Mouse (Mus musculus) forebrain, embryonic 14.5 days (tissue): Measurements from ENCODE around the gene Slc7a15. TPM values are rescaled to one million over a fixed set of nuclear protein-coding genes. Genes with fewer than 3 reads are reported as not detected.
"Not testable (repeated sequence)": the region's sequence is repeated elsewhere in the genome, so short reads cannot be mapped to it uniquely, and the experiment has no call there.

Experiments
- ATAC-seq: fragments of 200-750 bp; cut with Nextera tagmentation; 2 replicates; pipeline ENCODE4 v1.8.0; 2017; ENCODE audit warnings: mild to moderate bottlenecking, moderate library complexity
- DNase-seq: peaks from one replicate; pipeline ENCODE4 v3.0.0-alpha.2; 2015; ENCODE audit warnings: low spot score
- H3K27ac ChIP-seq: fragments of 300-500 bp; sonication (generic); 2 replicates; pipeline ENCODE4 v1.5.1; 2014; ENCODE audit warnings: low read depth, mild to moderate bottlenecking, control low read depth, low read length, moderate library complexity
- H3K27me3 ChIP-seq: fragments of 300-500 bp; sonication (generic); replicated peaks from 2 replicates; pipeline ENCODE4 v1.6.1; 2014; ENCODE audit warnings: low read length, control low read depth, mixed read lengths; ENCODE audit not compliant: control insufficient read depth, insufficient read depth
- H3K36me3 ChIP-seq: fragments of 300-500 bp; sonication (generic); 2 replicates; pipeline ENCODE4 v1.6.1; 2014; ENCODE audit warnings: low read length, control low read depth; ENCODE audit not compliant: control insufficient read depth, insufficient read depth
- H3K4me1 ChIP-seq: fragments of 300-500 bp; sonication (generic); 2 replicates; pipeline ENCODE4 v1.6.1; 2014; ENCODE audit warnings: antibody characterized with exemption, low read length, control low read depth; ENCODE audit not compliant: control insufficient read depth, insufficient read depth
- H3K4me2 ChIP-seq: fragments of 300-500 bp; sonication (generic); 2 replicates; pipeline ENCODE4 v1.6.1; 2014; ENCODE audit warnings: mild to moderate bottlenecking, control low read depth, low read length
- H3K4me3 ChIP-seq: fragments of 300-500 bp; sonication (generic); 2 replicates; pipeline ENCODE4 v1.5.1; 2014; ENCODE audit warnings: low read depth, low read length, control low read depth
- H3K9ac ChIP-seq: fragments of 300-500 bp; sonication (generic); 2 replicates; pipeline ENCODE4 v1.6.1; 2014; ENCODE audit warnings: mild to moderate bottlenecking, low read length, control low read depth, moderate library complexity
- H3K9me3 ChIP-seq: fragments of 300-500 bp; sonication (generic); replicated peaks from 2 replicates; pipeline ENCODE4 v1.6.1; 2016; ENCODE audit warnings: low read length, control low read depth, mixed read lengths; ENCODE audit not compliant: control insufficient read depth
- WGBS: fragments of 180-500 bp; shearing (Covaris S2); extraction: QIAGEN DNeasy Blood & Tissue Kit; methylation state at CpG from one replicate; pipeline ENCODE4 v1.1.7; 2014; 5-methylcytosine and 5-hydroxymethylcytosine counted together
- polyA plus RNA-seq: library from polyadenylated mRNA; unstranded; fragments of >200 nt; fragmentation: Nextera tagmentation; extraction: Ambion mirVana; gene quantifications from 2 replicates; pipeline ENCODE4 v1.2.1, GENCODE M21; 2014

The Slc7a15 gene
- polyA plus RNA-seq, 1 experiment from 2014 or later, result not detected

GRCm38 (mm10) chr12:8632737-8633365, 34.0 kb upstream of the Slc7a15 start:
- Histone ChIP-seq H3K4me1 (no peaks in the 10 kb centered on the region), H3K4me3 (no peak overlapping the region), H3K27me3 (no peaks in the 10 kb centered on the region), H3K9ac (no peak overlapping the region), H3K4me2 (no peak overlapping the region), H3K27ac (no peak overlapping the region), H3K9me3 (no peaks in the 10 kb centered on the region), H3K36me3 (no peaks in the 10 kb centered on the region)
- DNase-seq (no peak), ATAC-seq (no peak)
- WGBS, result 85% methylated on average over 2 of the region's 2 CpGs

DNA sequence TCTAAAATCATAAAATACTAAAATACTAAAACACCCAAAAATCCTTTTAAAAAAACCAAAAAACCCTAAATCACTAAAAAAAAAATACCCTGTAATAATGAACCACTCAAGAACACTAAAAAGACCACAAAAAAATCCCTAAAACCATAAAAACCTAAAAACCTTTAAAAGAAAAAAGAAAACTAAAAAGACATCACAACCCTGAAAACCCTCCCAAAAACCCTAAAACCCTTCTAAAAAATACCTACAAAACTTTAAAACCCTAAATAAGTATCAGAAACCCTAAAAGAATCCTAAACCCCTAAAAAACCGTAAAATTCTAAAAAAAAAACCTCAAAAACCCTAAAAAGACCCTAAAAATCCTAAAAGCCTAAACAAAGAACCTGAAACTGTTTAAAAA, 32.8 kb upstream of the Slc7a15 start:
- Histone ChIP-seq H3K27me3 (no peaks in the 10 kb centered on the region), H3K27ac (no peak overlapping the region), H3K36me3 (no peaks in the 10 kb centered on the region), H3K9me3 (no peaks in the 10 kb centered on the region), H3K4me3 (no peak overlapping the region), H3K4me1 (no peaks in the 10 kb centered on the region), H3K4me2 (no peak overlapping the region), H3K9ac (no peak overlapping the region)
- ATAC-seq (no peak), DNase-seq (peak; percentile 7)
- WGBS, result 83% methylated on average over 1 of the region's 1 CpGs

- no peak for DNase-seq
- H3K36me3 ChIP-seq, result no peaks in the 10 kb centered on the region
- no peaks in the 10 kb centered on the region for H3K9me3 ChIP-seq
- no peaks in the 10 kb centered on the region for H3K27me3 ChIP-seq
- no peak for ATAC-seq
- no peak overlapping the region for H3K9ac ChIP-seq
- H3K4me1 ChIP-seq, result no peaks in the 10 kb centered on the region
- no peak overlapping the region for H3K27ac ChIP-seq
- no peak overlapping the region for H3K4me3 ChIP-seq
- 97% methylated on average over 6 of the region's 6 CpGs for WGBS
- H3K4me2 ChIP-seq, result no peak overlapping the region
These were observed 30.7 kb upstream of the Slc7a15 start for GRCm38 (mm10) chr12:8629537-8629936.

DNA sequence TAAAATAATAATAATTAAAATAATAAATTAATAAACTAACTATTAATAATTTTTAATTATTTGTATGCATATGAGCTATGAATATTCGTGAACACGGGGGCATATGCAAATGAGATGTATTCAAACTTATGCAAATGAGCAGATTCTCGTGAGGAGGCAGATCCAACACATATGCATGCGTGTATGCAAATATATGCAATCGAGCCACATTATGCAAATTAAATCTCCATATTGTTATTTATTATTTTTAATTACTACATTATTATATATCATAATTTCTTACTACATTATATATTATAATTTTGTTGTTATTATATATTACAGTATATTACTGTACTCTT, 21.8 kb upstream of the Slc7a15 start:
- Histone ChIP-seq H3K4me2 (no peak overlapping the region), H3K27ac (no peak overlapping the region), H3K36me3 (no peaks in the 10 kb centered on the region), H3K4me3 (no peak overlapping the region), H3K9ac (no peak overlapping the region), H3K9me3 (no peaks in the 10 kb centered on the region), H3K27me3 (no peaks in the 10 kb centered on the region), H3K4me1 (no peaks in the 10 kb centered on the region)
- DNase-seq (peak; percentile 54), ATAC-seq (peak; percentile 77)
- WGBS, result 73% methylated on average over 5 of the region's 5 CpGs

- no peak overlapping the region for H3K4me3 ChIP-seq
- DNase-seq, result peak; percentile 75
- 81% methylated on average over 9 of the region's 9 CpGs for WGBS
- H3K27ac ChIP-seq, result no peak overlapping the region
- no peak overlapping the region for H3K4me2 ChIP-seq
- no peaks in the 10 kb centered on the region for H3K27me3 ChIP-seq
- peak; percentile 92 for ATAC-seq
- no peaks in the 10 kb centered on the region for H3K4me1 ChIP-seq
- H3K9me3 ChIP-seq, result no peaks in the 10 kb centered on the region
- H3K36me3 ChIP-seq, result no peaks in the 10 kb centered on the region
- H3K9ac ChIP-seq, result no peak overlapping the region
These were observed 21.2 kb upstream of the Slc7a15 start for GRCm38 (mm10) chr12:8619827-8620677.

- no peak overlapping the region for H3K9ac ChIP-seq
- no peak for ATAC-seq
- no peak overlapping the region for H3K27ac ChIP-seq
- no peaks in the 10 kb centered on the region for H3K9me3 ChIP-seq
- no peaks in the 10 kb centered on the region for H3K27me3 ChIP-seq
- 90% methylated on average over 3 of the region's 3 CpGs for WGBS
- H3K36me3 ChIP-seq, result no peaks in the 10 kb centered on the region
- peak; percentile 5 for DNase-seq
- H3K4me2 ChIP-seq, result no peak overlapping the region
- no peaks in the 10 kb centered on the region for H3K4me1 ChIP-seq
- H3K4me3 ChIP-seq, result no peak overlapping the region
These were observed 19.4 kb upstream of the Slc7a15 start for GRCm38 (mm10) chr12:8618271-8618670.

DNA sequence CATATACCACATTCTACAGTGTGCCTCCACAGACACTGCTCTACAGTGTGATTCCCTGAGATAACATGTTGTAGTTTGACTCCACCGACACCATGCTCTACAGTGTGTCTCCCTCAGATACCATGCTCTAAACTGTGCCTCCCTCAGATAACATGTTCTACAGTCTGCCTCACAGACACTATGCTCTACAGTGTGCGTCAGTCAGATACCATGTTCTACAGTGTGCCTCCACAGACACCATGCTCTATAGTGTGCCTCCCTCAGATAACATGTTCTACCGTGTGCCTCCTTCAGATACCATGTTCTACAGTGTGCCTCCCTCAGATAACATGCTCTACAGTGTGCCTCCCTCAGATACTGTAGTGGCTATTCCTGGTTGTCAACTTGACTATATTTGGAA, 10.2 kb upstream of the Slc7a15 start:
- Histone ChIP-seq H3K27me3 (no peaks in the 10 kb centered on the region), H3K4me2 (no peak overlapping the region), H3K9me3 (no peaks in the 10 kb centered on the region), H3K4me1 (no peaks in the 10 kb centered on the region), H3K9ac (no peak overlapping the region), H3K27ac (no peak overlapping the region), H3K4me3 (no peak overlapping the region), H3K36me3 (no peaks in the 10 kb centered on the region)
- WGBS, result 95% methylated on average over 3 of the region's 3 CpGs
- no peak for ATAC-seq
- no peak for DNase-seq

DNA sequence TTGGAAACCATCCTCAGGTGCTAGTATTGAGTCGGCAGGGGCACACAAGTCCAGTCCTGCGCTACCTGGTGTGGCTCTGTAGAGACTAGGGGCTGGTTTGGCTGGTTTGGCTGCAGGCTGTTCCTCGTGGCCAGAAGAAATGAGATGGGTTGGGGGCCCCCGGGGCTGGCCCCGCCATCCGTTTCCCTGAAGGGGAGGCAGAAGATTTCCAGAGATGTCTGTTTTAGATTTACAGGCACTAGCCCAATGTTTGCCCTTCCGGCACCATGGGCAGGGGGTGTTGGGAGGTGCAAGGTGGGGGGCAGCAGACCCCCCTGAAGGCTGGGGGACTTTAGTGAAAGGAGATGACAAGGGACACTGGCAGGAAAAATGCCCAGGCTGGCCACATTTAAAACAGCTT, 3.3 kb downstream of the Slc7a15 start:
- Histone ChIP-seq H3K9ac (no peak overlapping the region), H3K36me3 (no peaks in the 10 kb centered on the region), H3K4me1 (no peaks in the 10 kb centered on the region), H3K9me3 (0 out of 2 replicates have a peak, but pooled peaks cover 2% of the 10 kb centered on the region), H3K27ac (no peak overlapping the region), H3K4me2 (no peak overlapping the region), H3K4me3 (no peak overlapping the region), H3K27me3 (no peaks in the 10 kb centered on the region)
- DNase-seq (no peak), ATAC-seq (no peak)
- 93% methylated on average over 7 of the region's 7 CpGs for WGBS

GRCm38 (mm10) chr12:8591326-8591725, 7.5 kb downstream of the Slc7a15 start:
- ATAC-seq, H3K36me3 ChIP-seq, H3K4me3 ChIP-seq, H3K9ac ChIP-seq, H3K27ac ChIP-seq, DNase-seq, H3K4me2 ChIP-seq, H3K9me3 ChIP-seq, H3K4me1 ChIP-seq, H3K27me3 ChIP-seq: not testable (repeated sequence)
- 95% methylated on average over 2 of the region's 2 CpGs for WGBS
